Mouse (Mus musculus) cerebellum, adult 2 months (tissue): ENCODE measurements around the gene Kcnq2. TPM values are rescaled to one million over a fixed set of nuclear protein-coding genes. Genes with fewer than 3 reads are reported as not detected.

Experiments used
- DNase-seq, 2 experiments: peaks; one replicate each; pipeline ENCODE4 v3.0.0; 2021
- H3K27ac ChIP-seq: fragments of 200-500 bp; 2 replicates; pipeline ENCODE4 v1.5.1; 2012; ENCODE audit warnings: low read length, control low read depth, inconsistent platforms; ENCODE audit not compliant: insufficient read depth
- H3K27me3 ChIP-seq: fragments of 200-500 bp; 2 replicates; pipeline ENCODE4 v1.6.1; 2012; ENCODE audit warnings: inconsistent platforms, mild to moderate bottlenecking, low read length, moderate library complexity; ENCODE audit not compliant: control insufficient read depth, insufficient read depth
- H3K4me1 ChIP-seq: fragments of 200-500 bp; 2 replicates; pipeline ENCODE4 v1.6.1; 2011; ENCODE audit warnings: low read length; ENCODE audit not compliant: control insufficient read depth, insufficient read depth
- H3K4me3 ChIP-seq: fragments of 200-500 bp; replicated peaks from 2 replicates; pipeline ENCODE3; 2011; ENCODE audit warnings: mild to moderate bottlenecking, low read depth, low read length, control low read depth; ENCODE audit not compliant: insufficient read depth
- CTCF ChIP-seq: fragments of 200-500 bp; IDR thresholded peaks from 2 replicates; pipeline ENCODE4 v1.5.1; 2011; ENCODE audit warnings: low read depth, mild to moderate bottlenecking, control low read depth, low read length, moderate library complexity, borderline replicate concordance; ENCODE audit not compliant: insufficient read depth
- POLR2A ChIP-seq: fragments of 200-500 bp; IDR thresholded peaks from 2 replicates; pipeline ENCODE4 v1.6.1; 2011; ENCODE audit warnings: low read length, control low read depth, borderline replicate concordance; ENCODE audit not compliant: insufficient read depth
- WGBS: fragments of 180-500 bp; shearing (Covaris S2); methylation state at CpG from one replicate; pipeline ENCODE4 v1.1.7; 2018; 5-methylcytosine and 5-hydroxymethylcytosine counted together
- polyA plus RNA-seq: library from polyadenylated mRNA; depleted of rRNA; stranded (reverse); fragments of >200 nt; gene quantifications from 2 replicates; pipeline ENCODE4 v1.2.3, GENCODE M21; 2012

Kcnq2 gene
- polyA plus RNA-seq, 1 experiment, result 115 TPM

DNA sequence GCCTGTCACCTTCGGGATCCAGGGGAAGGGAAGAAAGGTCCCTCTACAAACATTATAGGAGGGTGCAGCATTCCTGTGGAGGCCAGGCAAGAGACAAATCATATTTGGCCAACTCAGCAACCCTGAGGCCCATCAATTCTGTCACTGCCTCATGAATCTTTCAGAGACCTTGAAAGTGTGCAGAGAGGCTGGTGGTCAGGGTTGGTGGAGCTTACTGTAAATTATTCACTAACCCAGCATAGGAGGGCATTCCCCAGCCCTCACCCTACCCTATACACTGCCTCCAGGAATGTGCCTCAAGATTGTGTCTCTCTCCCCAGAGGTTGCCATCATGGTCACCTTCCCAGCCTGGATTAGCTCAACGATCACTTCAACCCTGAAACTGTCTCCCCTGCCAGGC lies 9.6 kb upstream of the Kcnq2 start:
- TF ChIP-seq CTCF (no peak), POLR2A (no peak)
- Histone ChIP-seq H3K4me3 (no peak overlapping the region), H3K4me1 (peaks cover 68% of the 10 kb centered on the region), H3K27ac (0 out of 2 replicates have a peak overlapping the region, but pooled peaks have one; percentile 3), H3K27me3 (no peaks in the 10 kb centered on the region)
- WGBS, result 40% methylated on average over 2 of the region's 2 CpGs
- no peak for DNase-seq

- no peak for TF ChIP-seq CTCF
- TF ChIP-seq POLR2A, result peak; percentile 19; the same call in 1 of the 2 replicates
- H3K27ac ChIP-seq, result peak overlapping the region; percentile 98
- H3K27me3 ChIP-seq, result no peaks in the 10 kb centered on the region
- no peak overlapping the region for H3K4me3 ChIP-seq
- DNase-seq, result peak; percentile 44 to 51
- 31% methylated on average over 2 of the region's 2 CpGs for WGBS
- H3K4me1 ChIP-seq, result peaks cover 71% of the 10 kb centered on the region
Observed at GRCm38 (mm10) chr2:181143509-181144276, 8.6 kb upstream of the Kcnq2 start.

DNA sequence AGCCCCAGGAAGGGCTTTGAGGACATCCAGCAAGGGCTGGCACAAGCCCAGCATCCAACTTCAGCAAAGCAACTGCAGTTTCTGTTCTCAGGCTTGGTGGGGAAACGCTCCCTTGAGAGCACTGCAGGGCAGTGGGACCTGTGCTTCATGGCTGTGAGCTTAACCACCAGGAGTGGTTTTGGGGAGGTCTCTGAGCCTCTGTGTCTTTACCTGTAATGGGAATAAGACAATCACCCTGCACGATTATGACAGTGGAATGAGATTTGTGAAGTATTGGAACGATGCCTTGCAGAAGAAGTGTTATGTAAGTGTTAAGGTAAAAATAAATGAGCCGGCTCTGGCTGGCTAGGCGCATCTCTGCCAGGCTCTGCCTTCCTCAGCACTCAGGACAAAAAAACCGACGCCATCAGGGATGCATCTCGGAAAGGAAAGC lies 7.6 kb upstream of the Kcnq2 start:
- Histone ChIP-seq H3K4me1 (peaks cover 67% of the 10 kb centered on the region), H3K27ac (peak overlapping the region; percentile 98), H3K4me3 (peak overlapping the region; percentile 21), H3K27me3 (no peaks in the 10 kb centered on the region)
- 3% methylated on average over 8 of the region's 8 CpGs for WGBS
- DNase-seq, result peak; percentile 68 to 77
- TF ChIP-seq CTCF (no peak), POLR2A (no peak)

- TF ChIP-seq POLR2A (0 out of 2 replicates have a peak, but pooled peaks have one; percentile 12), CTCF (no peak)
- H3K27me3 ChIP-seq, result no peaks in the 10 kb centered on the region
- peaks cover 53% of the 10 kb centered on the region for H3K4me1 ChIP-seq
- peak; percentile 83 to 94 for DNase-seq
- peak overlapping the region; percentile 91 for H3K27ac ChIP-seq
- no peak overlapping the region for H3K4me3 ChIP-seq
- WGBS, result 7% methylated on average over 5 of the region's 5 CpGs
Observed at GRCm38 (mm10) chr2:181139641-181140193, 4.6 kb upstream of the Kcnq2 start.

- Histone ChIP-seq H3K27me3 (no peaks in the 10 kb centered on the region), H3K4me1 (peaks cover 35% of the 10 kb centered on the region), H3K27ac (no peak overlapping the region), H3K4me3 (no peak overlapping the region)
- no peak for DNase-seq
- 53% methylated on average over 6 of the region's 6 CpGs for WGBS
- TF ChIP-seq CTCF, result no peak
- TF ChIP-seq POLR2A, result no peak
Observed at GRCm38 (mm10) chr2:181136934-181137333, 1.8 kb upstream of the Kcnq2 start.

- H3K27me3 ChIP-seq, result no peaks in the 10 kb centered on the region
- H3K4me1 ChIP-seq, result peaks cover 38% of the 10 kb centered on the region
- no peak for DNase-seq
- H3K4me3 ChIP-seq, result peak overlapping the region; percentile 66
- TF ChIP-seq POLR2A (no peak), CTCF (no peak)
- peak overlapping the region; percentile 9; the same call in 1 of the 2 replicates for H3K27ac ChIP-seq
- 3% methylated on average over 4 of the region's 4 CpGs for WGBS
Observed at GRCm38 (mm10) chr2:181135446-181135818, 332 bp upstream of the Kcnq2 start.

DNA sequence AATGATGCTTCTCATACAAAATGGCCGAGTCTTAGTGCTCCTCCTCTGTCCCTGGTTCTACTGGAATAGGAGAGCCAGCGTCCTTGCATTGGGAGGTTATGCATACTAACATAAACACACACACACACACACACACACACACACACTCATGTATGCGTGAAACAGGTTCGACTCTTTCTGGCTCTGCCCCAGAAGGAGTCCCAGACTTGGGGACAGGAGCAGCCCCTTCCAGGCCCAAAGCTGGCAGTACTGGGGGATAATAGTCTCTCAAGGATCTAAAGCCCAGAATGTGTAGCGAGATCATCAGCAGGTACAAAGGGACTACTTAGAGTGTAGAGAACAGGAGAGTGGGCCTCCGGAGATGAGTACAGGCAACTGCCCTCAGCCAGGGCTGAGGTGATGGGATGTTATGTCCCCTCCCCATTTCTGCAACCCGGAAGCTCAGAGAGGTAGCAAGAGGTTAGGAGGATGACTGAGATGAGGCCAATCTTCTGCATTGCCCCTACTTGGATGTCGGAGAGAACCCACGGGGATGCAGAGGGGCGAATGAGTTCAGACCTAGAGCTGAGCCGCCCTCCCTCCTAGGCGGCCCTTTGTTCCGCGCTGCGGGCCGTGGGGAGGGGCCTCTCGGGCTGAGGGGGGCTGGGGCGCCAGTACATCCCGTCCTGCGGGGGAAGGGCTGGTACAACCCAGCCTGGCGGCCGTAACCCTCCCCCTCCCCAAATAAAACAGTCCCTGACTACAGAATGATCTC lies 1.1 kb downstream of the Kcnq2 start:
- H3K27ac ChIP-seq, result peak overlapping the region; percentile 75
- TF ChIP-seq POLR2A (no peak), CTCF (no peak)
- H3K27me3 ChIP-seq, result no peaks in the 10 kb centered on the region
- DNase-seq, result peak; percentile 46 to 65
- peaks cover 34% of the 10 kb centered on the region for H3K4me1 ChIP-seq
- peak overlapping the region; percentile 89 for H3K4me3 ChIP-seq
- WGBS, result 3% methylated on average over 22 of the region's 22 CpGs

- Histone ChIP-seq H3K27me3 (no peaks in the 10 kb centered on the region), H3K4me1 (peaks cover 34% of the 10 kb centered on the region), H3K27ac (peak overlapping the region; percentile 54; the same call in 1 of the 2 replicates), H3K4me3 (no peak overlapping the region)
- peak in 1 of 2 experiments; percentile 50 for DNase-seq
- WGBS, result 6% methylated on average over 4 of the region's 4 CpGs
- no peak for TF ChIP-seq POLR2A
Observed at GRCm38 (mm10) chr2:181130245-181130644, 4.9 kb downstream of the Kcnq2 start.
